Mouse (Mus musculus) forebrain, embryonic 14.5 days (tissue): ENCODE measurements around the gene AC170998.1. TPM values are rescaled to one million over a fixed set of nuclear protein-coding genes. Genes with fewer than 3 reads are reported as not detected.

Experiments used
- ATAC-seq: fragments of 200-750 bp; cut with Nextera tagmentation; 2 replicates; pipeline ENCODE4 v1.8.0; 2017; ENCODE audit warnings: mild to moderate bottlenecking, moderate library complexity
- DNase-seq: peaks from one replicate; pipeline ENCODE4 v3.0.0-alpha.2; 2015; ENCODE audit warnings: low spot score
- H3K27ac ChIP-seq: fragments of 300-500 bp; sonication (generic); 2 replicates; pipeline ENCODE4 v1.5.1; 2014; ENCODE audit warnings: low read depth, mild to moderate bottlenecking, control low read depth, low read length, moderate library complexity
- H3K27me3 ChIP-seq: fragments of 300-500 bp; sonication (generic); replicated peaks from 2 replicates; pipeline ENCODE4 v1.6.1; 2014; ENCODE audit warnings: low read length, control low read depth, mixed read lengths; ENCODE audit not compliant: control insufficient read depth, insufficient read depth
- H3K36me3 ChIP-seq: fragments of 300-500 bp; sonication (generic); 2 replicates; pipeline ENCODE4 v1.6.1; 2014; ENCODE audit warnings: low read length, control low read depth; ENCODE audit not compliant: control insufficient read depth, insufficient read depth
- H3K4me1 ChIP-seq: fragments of 300-500 bp; sonication (generic); 2 replicates; pipeline ENCODE4 v1.6.1; 2014; ENCODE audit warnings: antibody characterized with exemption, low read length, control low read depth; ENCODE audit not compliant: control insufficient read depth, insufficient read depth
- H3K4me2 ChIP-seq: fragments of 300-500 bp; sonication (generic); 2 replicates; pipeline ENCODE4 v1.6.1; 2014; ENCODE audit warnings: mild to moderate bottlenecking, control low read depth, low read length
- H3K4me3 ChIP-seq: fragments of 300-500 bp; sonication (generic); 2 replicates; pipeline ENCODE4 v1.5.1; 2014; ENCODE audit warnings: low read depth, low read length, control low read depth
- H3K9ac ChIP-seq: fragments of 300-500 bp; sonication (generic); 2 replicates; pipeline ENCODE4 v1.6.1; 2014; ENCODE audit warnings: mild to moderate bottlenecking, low read length, control low read depth, moderate library complexity
- H3K9me3 ChIP-seq: fragments of 300-500 bp; sonication (generic); replicated peaks from 2 replicates; pipeline ENCODE4 v1.6.1; 2016; ENCODE audit warnings: low read length, control low read depth, mixed read lengths; ENCODE audit not compliant: control insufficient read depth
- WGBS: fragments of 180-500 bp; shearing (Covaris S2); extraction: QIAGEN DNeasy Blood & Tissue Kit; methylation state at CpG from one replicate; pipeline ENCODE4 v1.1.7; 2014; 5-methylcytosine and 5-hydroxymethylcytosine counted together
- polyA plus RNA-seq: library from polyadenylated mRNA; unstranded; fragments of >200 nt; fragmentation: Nextera tagmentation; extraction: Ambion mirVana; gene quantifications from 2 replicates; pipeline ENCODE4 v1.2.1, GENCODE M21; 2014

AC170998.1 gene
- polyA plus RNA-seq, 1 experiment from 2014 or later: 0.61 TPM

DNA sequence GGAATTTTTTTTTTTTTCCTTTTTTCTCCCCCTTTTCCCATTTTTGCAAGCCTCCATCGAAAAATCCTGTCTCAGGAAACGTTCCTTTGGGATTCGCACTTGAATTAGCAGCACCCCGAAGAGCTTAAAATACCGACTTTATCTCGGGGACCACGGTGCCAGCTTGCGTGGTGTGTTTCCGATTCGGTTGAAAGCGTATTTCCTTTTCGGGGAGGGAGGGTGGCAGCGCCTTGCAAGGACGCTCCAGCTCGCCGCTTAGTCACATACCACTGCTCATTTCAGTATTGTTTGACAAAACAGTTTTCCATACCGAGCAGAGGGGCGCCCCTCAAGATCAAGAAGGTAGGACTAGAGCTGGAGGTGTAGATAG lies 33.6 kb upstream of the AC170998.1 start:
- Histone ChIP-seq H3K4me3 (peak overlapping the region; percentile 96), H3K9me3 (no peaks in the 10 kb centered on the region), H3K27ac (no peak overlapping the region), H3K27me3 (peaks cover 7% of the 10 kb centered on the region; the same call in 1 of the 2 replicates), H3K4me1 (peaks cover 17% of the 10 kb centered on the region), H3K9ac (peak overlapping the region; percentile 94), H3K4me2 (peak overlapping the region; percentile 74), H3K36me3 (0 out of 2 replicates have a peak, but pooled peaks cover 2% of the 10 kb centered on the region)
- under 1% methylated on average over 18 of the region's 18 CpGs for WGBS
- ATAC-seq (no peak), DNase-seq (no peak)

DNA sequence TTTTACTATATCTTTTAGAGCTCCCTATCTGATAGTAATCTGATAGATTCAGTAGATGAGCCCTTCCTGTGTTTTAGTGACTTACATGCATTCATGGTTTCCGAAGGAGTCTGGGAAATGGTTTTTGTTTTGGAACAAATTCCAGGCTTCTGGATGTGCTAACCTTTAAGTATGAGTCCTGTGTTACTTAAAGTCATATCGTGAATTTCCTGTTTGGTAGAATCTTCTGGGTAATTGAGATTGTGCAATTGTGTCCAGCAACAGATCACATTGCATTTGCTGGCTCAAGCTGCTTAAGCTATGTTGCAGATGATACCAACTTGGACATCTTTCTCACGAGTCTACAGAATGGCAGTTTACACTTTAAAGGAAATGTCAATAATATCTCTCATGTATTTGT lies 32.8 kb upstream of the AC170998.1 start:
- DNase-seq (no peak), ATAC-seq (no peak)
- Histone ChIP-seq H3K9ac (peak overlapping the region; percentile 94), H3K36me3 (0 out of 2 replicates have a peak, but pooled peaks cover 2% of the 10 kb centered on the region), H3K9me3 (no peaks in the 10 kb centered on the region), H3K4me2 (peak overlapping the region; percentile 74), H3K27me3 (peaks cover 7% of the 10 kb centered on the region; the same call in 1 of the 2 replicates), H3K27ac (no peak overlapping the region), H3K4me1 (peaks cover 24% of the 10 kb centered on the region), H3K4me3 (peak overlapping the region; percentile 96)
- WGBS: 43% methylated on average over 3 of the region's 3 CpGs

DNA sequence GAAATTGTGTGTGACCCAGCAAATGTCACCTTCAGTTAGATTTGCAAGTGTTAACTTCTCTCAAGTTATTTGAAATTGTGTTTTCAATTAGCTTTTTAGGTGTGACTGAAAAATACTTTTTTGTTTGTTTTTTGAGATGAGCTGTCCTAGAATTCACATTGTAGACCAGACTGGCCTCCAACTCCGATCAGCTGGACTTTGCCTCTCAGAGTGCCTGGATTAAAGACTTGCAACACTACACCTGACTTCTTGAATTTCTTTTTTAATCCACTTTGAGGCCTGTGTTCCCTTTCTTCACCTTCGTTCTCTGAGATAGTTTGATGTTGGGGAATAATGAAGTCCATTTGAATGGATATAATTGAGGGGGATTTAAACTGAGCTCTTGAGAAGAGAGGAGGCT lies 31.8 kb upstream of the AC170998.1 start:
- ATAC-seq (no peak), DNase-seq (no peak)
- no peaks in the 10 kb centered on the region for H3K9me3 ChIP-seq
- H3K27me3 ChIP-seq: peaks cover 3% of the 10 kb centered on the region; the same call in 1 of the 2 replicates
- peaks cover 28% of the 10 kb centered on the region for H3K4me1 ChIP-seq
- 0 out of 2 replicates have a peak, but pooled peaks cover 2% of the 10 kb centered on the region for H3K36me3 ChIP-seq
- H3K27ac ChIP-seq: no peak overlapping the region
- H3K4me2 ChIP-seq: peak overlapping the region; percentile 74
- 34% methylated on average over 2 of the region's 2 CpGs for WGBS
- H3K9ac ChIP-seq: no peak overlapping the region
- no peak overlapping the region for H3K4me3 ChIP-seq

DNA sequence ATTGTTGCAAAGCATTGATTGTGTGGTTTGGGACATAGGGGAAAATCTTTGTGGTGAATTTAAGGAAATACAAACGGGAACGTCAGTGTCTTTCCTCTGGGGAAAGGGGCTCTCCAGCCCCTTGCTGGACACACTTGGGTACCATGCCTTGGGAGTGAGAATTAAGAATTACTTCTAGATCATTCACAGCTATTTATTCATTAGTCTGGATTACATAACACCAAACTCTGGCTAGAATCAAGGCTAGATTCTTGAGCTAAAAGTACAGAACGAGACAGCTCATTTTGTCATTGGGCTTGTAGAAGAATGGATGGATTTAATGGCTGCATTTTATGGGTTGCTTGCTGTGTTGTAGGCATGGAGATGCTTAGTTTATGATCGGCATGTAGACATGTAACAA lies 31.1 kb upstream of the AC170998.1 start:
- H3K4me2 ChIP-seq: no peak overlapping the region
- no peak overlapping the region for H3K9ac ChIP-seq
- H3K9me3 ChIP-seq: no peaks in the 10 kb centered on the region
- 0 out of 2 replicates have a peak, but pooled peaks cover 2% of the 10 kb centered on the region for H3K36me3 ChIP-seq
- ATAC-seq (no peak), DNase-seq (no peak)
- no peak overlapping the region for H3K4me3 ChIP-seq
- WGBS: 67% methylated on average over 4 of the region's 4 CpGs
- peaks cover 28% of the 10 kb centered on the region for H3K4me1 ChIP-seq
- H3K27ac ChIP-seq: no peak overlapping the region
- no peaks in the 10 kb centered on the region; the same call in 1 of the 2 replicates for H3K27me3 ChIP-seq

DNA sequence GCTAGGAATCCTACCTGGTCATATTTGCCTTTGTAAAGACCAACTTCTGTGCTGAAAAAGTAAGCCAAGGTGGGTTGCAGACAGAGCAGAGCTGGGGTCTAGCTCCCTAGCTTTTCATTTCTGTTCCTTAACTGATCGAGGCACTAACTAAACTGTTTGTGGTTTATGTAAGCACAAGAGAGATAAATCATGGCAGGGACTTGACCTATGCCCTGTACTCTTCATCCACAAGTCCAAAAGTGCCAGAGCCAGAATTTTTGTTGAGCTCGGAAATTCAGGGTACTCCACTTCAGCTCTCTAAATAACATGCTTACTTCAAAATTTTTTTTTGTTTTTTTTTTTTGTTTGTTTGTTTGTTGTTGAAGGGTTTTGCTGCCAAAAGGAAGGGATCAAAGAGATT lies 29.2 kb upstream of the AC170998.1 start:
- DNase-seq (no peak), ATAC-seq (no peak)
- peaks cover 28% of the 10 kb centered on the region for H3K4me1 ChIP-seq
- H3K27ac ChIP-seq: no peak overlapping the region
- no peaks in the 10 kb centered on the region for H3K27me3 ChIP-seq
- no peak overlapping the region for H3K9ac ChIP-seq
- WGBS: 75% methylated on average over 2 of the region's 2 CpGs
- H3K9me3 ChIP-seq: no peaks in the 10 kb centered on the region
- H3K4me3 ChIP-seq: no peak overlapping the region
- H3K4me2 ChIP-seq: no peak overlapping the region
- 0 out of 2 replicates have a peak, but pooled peaks cover 2% of the 10 kb centered on the region for H3K36me3 ChIP-seq

DNA sequence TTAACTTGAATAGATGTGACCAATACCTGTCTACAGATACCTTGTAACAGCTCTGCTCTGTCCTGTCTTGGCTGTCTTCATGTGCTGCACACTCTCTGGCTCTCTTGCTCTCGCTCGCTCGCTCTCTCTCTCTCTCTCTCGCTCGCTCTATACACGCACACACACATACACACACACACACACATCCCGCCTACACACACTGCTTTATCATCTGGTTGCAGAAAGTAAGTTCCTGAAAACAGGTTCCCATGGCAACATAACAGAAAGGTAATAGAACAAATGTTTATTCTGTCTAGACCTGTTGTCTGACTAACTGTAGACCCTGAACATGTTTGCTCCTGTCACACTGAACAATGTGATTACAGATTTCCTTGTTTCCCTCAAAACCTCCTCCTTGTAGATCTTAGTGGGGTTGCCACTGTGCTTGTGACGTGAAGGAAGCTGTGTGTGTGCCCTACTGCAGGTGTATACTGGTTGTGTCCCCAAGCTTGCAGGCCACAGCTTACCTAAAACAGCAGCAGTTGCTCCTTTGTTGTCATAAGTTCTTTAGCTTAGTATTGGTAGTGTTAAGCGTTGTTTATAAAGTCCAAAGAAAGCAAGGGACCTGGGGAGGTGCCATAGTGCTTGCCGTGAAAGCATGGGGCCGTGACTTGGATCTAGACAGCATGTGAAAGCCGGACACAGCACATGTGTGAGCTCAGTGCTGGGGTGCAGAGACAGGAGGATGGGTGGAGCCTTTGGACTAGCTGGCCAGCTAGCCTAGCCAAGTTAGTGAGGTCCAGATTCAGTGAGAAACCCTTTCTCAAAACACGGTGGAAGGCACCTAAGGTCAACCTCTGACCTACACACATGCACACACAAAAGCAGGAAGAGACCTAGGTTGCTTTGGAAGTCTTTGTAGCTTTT lies 28.3 kb upstream of the AC170998.1 start:
- no peak overlapping the region for H3K9ac ChIP-seq
- 0 out of 2 replicates have a peak, but pooled peaks cover 2% of the 10 kb centered on the region for H3K36me3 ChIP-seq
- no peaks in the 10 kb centered on the region for H3K9me3 ChIP-seq
- no peak overlapping the region for H3K27ac ChIP-seq
- ATAC-seq (no peak), DNase-seq (peak; percentile 42)
- peaks cover 28% of the 10 kb centered on the region for H3K4me1 ChIP-seq
- WGBS: 70% methylated on average over 13 of the region's 13 CpGs
- no peaks in the 10 kb centered on the region for H3K27me3 ChIP-seq
- no peak overlapping the region for H3K4me2 ChIP-seq
- no peak overlapping the region for H3K4me3 ChIP-seq

DNA sequence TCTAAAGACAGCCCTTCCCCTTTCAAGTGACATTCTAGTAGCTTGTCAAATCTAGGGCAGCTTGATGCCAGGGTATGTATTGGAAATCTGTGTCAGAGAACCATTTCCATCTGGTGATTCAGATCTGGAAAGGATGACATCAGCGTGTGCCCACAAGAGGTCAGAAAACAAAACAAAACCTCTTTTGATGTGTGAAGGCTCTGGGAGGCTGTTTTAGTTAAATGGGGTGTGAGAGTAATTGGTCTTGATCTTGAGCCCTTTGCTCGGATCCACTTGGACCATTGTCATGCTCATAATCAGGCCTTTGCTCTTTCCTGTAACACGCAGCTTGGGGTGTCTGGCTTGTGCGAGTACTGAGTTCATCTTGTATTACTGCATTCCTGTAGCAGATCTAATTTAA lies 27.6 kb upstream of the AC170998.1 start:
- ATAC-seq (no peak), DNase-seq (peak; percentile 30)
- peaks cover 22% of the 10 kb centered on the region for H3K4me1 ChIP-seq
- H3K9me3 ChIP-seq: no peaks in the 10 kb centered on the region
- no peak overlapping the region for H3K4me2 ChIP-seq
- H3K36me3 ChIP-seq: 0 out of 2 replicates have a peak, but pooled peaks cover 2% of the 10 kb centered on the region
- no peak overlapping the region for H3K9ac ChIP-seq
- no peaks in the 10 kb centered on the region for H3K27me3 ChIP-seq
- H3K4me3 ChIP-seq: no peak overlapping the region
- H3K27ac ChIP-seq: no peak overlapping the region
- 13% methylated on average over 4 of the region's 4 CpGs for WGBS

DNA sequence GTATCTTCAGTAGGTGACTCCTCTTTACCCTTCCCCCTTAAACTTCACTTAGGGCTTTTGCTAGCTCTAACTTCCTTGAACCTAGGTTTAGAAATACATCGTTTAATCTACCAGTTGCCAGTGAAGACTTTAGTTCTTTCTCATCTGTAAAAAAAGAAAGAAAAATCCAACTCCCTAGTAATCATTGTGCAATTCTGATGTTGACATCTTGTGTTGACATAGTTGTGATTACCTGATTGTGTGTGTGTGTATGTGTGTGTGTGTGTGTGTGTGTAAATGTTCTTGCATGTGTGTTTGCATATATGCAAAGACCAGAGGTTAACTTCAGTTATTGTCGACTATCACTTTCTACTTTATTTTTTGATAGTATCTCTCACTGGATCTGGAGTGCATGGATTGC lies 27.2 kb upstream of the AC170998.1 start:
- Histone ChIP-seq H3K27ac (no peak overlapping the region), H3K36me3 (0 out of 2 replicates have a peak, but pooled peaks cover 1% of the 10 kb centered on the region), H3K9me3 (no peaks in the 10 kb centered on the region), H3K9ac (no peak overlapping the region), H3K27me3 (no peaks in the 10 kb centered on the region), H3K4me2 (no peak overlapping the region), H3K4me3 (no peak overlapping the region), H3K4me1 (peaks cover 18% of the 10 kb centered on the region)
- DNase-seq: no peak
- no peak for ATAC-seq
- 76% methylated on average over 2 of the region's 2 CpGs for WGBS

DNA sequence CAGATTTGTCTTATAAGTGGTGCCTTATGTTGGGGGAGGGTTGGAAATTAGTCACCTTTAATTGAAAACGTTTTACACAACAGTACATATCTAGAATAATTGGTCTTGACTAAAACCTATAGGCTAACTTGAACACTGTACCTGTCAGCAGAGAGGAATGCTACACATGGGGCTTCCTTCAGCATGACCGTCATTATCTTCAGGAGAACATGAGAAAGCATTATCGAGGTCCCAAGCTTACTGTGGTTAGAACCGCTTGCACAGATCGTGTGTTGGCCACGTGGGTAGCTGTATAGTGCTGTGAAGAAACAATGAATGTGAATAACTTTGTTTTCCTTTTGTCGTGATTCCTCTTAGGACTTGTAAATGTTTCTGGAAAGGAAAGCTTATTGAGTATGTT lies 26.1 kb upstream of the AC170998.1 start:
- Histone ChIP-seq H3K4me2 (no peak overlapping the region), H3K27ac (no peak overlapping the region), H3K36me3 (no peaks in the 10 kb centered on the region), H3K9me3 (no peaks in the 10 kb centered on the region), H3K4me1 (peaks cover 17% of the 10 kb centered on the region), H3K9ac (no peak overlapping the region), H3K4me3 (no peak overlapping the region), H3K27me3 (no peaks in the 10 kb centered on the region)
- WGBS: 88% methylated on average over 7 of the region's 7 CpGs
- DNase-seq: no peak
- no peak for ATAC-seq
